Mouse (Mus musculus) E14TG2a.4 (cell line): ENCODE results near the gene Ccdc88c.

ENCODE experiments used
- CTCF ChIP-seq: conservative IDR thresholded peaks from 2 replicates; pipeline ENCODE4 v1.5.1; 2014; ENCODE audit warnings: low read length
- NANOG ChIP-seq: IDR thresholded peaks from 2 replicates; pipeline ENCODE4 v1.6.1; 2014; ENCODE audit warnings: borderline replicate concordance, low read length, mixed read lengths

- TF ChIP-seq CTCF (no peak), NANOG (no peak)
These were observed 20.8 kb downstream of the Ccdc88c start for GRCm38 (mm10) chr12:101007968-101008481.
